Mouse (Mus musculus): ENCODE data around the gene Mapkapk3. TPM values are rescaled to one million over a fixed set of nuclear protein-coding genes. Genes with fewer than 3 reads are reported as not detected.

Mapkapk3 gene
- 2.0 and 2.4 TPM in 2 replicates for polyA plus RNA-seq (2015; fragmentation: Nextera tagmentation; extraction: Ambion mirVana)

- peak within 1 kb of the TSS; percentile 77 for H3K4me2 ChIP-seq
- no peaks in the 10 kb centered on the region for H3K36me3 ChIP-seq (ENCODE audit: poor library complexity, severe bottlenecking)
- H3K27me3 ChIP-seq = peaks cover 38% of the 10 kb centered on the region
- H3K9ac ChIP-seq = peak within 1 kb of the TSS; percentile 53
- no peak within 1 kb of the TSS for H3K27ac ChIP-seq
- no peaks in the 10 kb centered on the region for H3K9me3 ChIP-seq (replicated peaks)
- peak; percentile 71 for ATAC-seq
- peak within 1 kb of the TSS; percentile 41 for H3K4me3 ChIP-seq
- H3K4me1 ChIP-seq = peaks cover 13% of the 10 kb centered on the region
- WGBS = 3% methylated on average over 48 of the region's 49 CpGs
Measured at GRCm38 (mm10) chr9:107289211-107290076, at the start of gene Mapkapk3. Mapkapk3 (minus strand) TSS chr9:107289877.

GRCm38 (mm10) chr9:107338172-107338883 is 48.7 kb upstream of the Mapkapk3 start, which contains the start of gene Hemk1:
Hemk1 (minus strand) TSS chr9:107338350.
- 0 out of 2 replicates have a peak, but pooled peaks cover 5% of the 10 kb centered on the region for H3K36me3 ChIP-seq (ENCODE audit: poor library complexity, severe bottlenecking)
- ATAC-seq = peak; percentile 87
- H3K9me3 ChIP-seq (replicated peaks) = no peaks in the 10 kb centered on the region
- H3K4me1 ChIP-seq = peaks cover 31% of the 10 kb centered on the region
- H3K4me3 ChIP-seq = peak within 1 kb of the TSS; percentile 62
- 3% methylated on average over 30 of the region's 30 CpGs for WGBS
- peak within 1 kb of the TSS; percentile 81 for H3K9ac ChIP-seq
- peak within 1 kb of the TSS; percentile 87 for H3K4me2 ChIP-seq
- peak within 1 kb of the TSS; percentile 60 for H3K27ac ChIP-seq
- H3K27me3 ChIP-seq = peaks cover 14% of the 10 kb centered on the region

- H3K9me3 ChIP-seq (replicated peaks) = no peaks in the 10 kb centered on the region
- WGBS = 92% methylated on average over 6 of the region's 6 CpGs
- H3K36me3 ChIP-seq (ENCODE audit: poor library complexity, severe bottlenecking) = peaks cover 15% of the 10 kb centered on the region; the same call in 1 of the 2 replicates
- no peak overlapping the region for H3K4me2 ChIP-seq
- H3K27ac ChIP-seq = no peak overlapping the region
- no peak overlapping the region for H3K4me3 ChIP-seq
- H3K27me3 ChIP-seq = peaks cover 3% of the 10 kb centered on the region; the same call in 1 of the 2 replicates
- H3K9ac ChIP-seq = no peak overlapping the region
- H3K4me1 ChIP-seq = peaks cover 29% of the 10 kb centered on the region
- ATAC-seq = no peak
Measured at GRCm38 (mm10) chr9:107336386-107336785, 46.7 kb upstream of the Mapkapk3 start.

GRCm38 (mm10) chr9:107335909-107336308 is 46.2 kb upstream of the Mapkapk3 start:
- 16% methylated on average over 5 of the region's 5 CpGs for WGBS
- no peak for ATAC-seq
- no peak overlapping the region for H3K27ac ChIP-seq

DNA sequence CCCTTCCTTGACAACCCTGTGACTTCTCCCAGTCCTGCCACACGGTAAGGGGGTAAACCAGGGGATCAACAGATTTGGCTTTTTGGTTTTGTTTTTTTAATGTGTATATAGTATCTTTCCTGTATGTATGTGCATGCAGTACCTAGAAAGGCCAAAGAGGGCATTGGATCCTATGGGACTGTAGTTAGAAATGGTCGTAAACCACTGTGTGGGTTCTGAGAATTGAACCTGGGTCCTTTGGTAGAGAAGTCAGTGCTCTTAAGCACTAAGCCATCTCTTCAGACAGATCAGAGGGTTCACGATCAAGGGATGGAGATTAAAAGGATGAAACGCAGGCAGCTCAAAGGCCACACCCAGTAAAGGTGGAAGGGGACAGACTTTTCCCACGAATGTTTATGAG is 45.4 kb upstream of the Mapkapk3 start:
- WGBS = 92% methylated on average over 5 of the region's 5 CpGs

More at GRCm38 (mm10) chr9:107335909-107336308, 46.2 kb upstream of the Mapkapk3 start:
- Histone ChIP-seq H3K36me3 (ENCODE audit: poor library complexity, severe bottlenecking) (peaks cover 17% of the 10 kb centered on the region; the same call in 1 of the 2 replicates), H3K4me1 (peaks cover 24% of the 10 kb centered on the region), H3K4me3 (no peak overlapping the region), H3K9me3 (replicated peaks) (no peaks in the 10 kb centered on the region), H3K27me3 (no peaks in the 10 kb centered on the region), H3K4me2 (no peak overlapping the region), H3K9ac (no peak overlapping the region)

DNA sequence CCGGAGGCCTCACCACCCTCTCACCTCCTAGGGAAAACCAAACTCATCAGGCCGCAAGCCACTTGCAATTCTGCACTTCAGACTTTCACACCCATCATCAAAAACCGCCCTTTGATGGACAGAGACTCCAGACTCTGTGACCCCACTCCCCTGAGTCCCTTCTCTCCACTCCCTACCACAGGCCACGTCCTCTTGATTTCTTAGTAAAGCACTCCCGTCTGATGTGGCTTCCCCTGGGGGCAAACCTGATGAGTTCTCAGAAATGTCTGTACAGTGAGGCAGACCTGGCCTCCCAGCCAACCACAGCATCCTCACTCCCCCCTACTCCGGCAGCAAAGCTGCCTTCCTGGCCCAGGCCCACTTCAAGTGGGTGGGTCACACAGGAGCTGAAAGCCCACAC is 44.7 kb upstream of the Mapkapk3 start:
- WGBS = 87% methylated on average over 6 of the region's 6 CpGs
- Histone ChIP-seq H3K4me2 (no peak overlapping the region), H3K27me3 (no peaks in the 10 kb centered on the region), H3K36me3 (ENCODE audit: poor library complexity, severe bottlenecking) (peaks cover 17% of the 10 kb centered on the region; the same call in 1 of the 2 replicates), H3K9me3 (replicated peaks) (no peaks in the 10 kb centered on the region), H3K9ac (peak overlapping the region; percentile 10; the same call in 1 of the 2 replicates), H3K4me3 (no peak overlapping the region), H3K27ac (no peak overlapping the region), H3K4me1 (peaks cover 17% of the 10 kb centered on the region)
- ATAC-seq = no peak

More for the DNA sequence above, 45.4 kb upstream of the Mapkapk3 start:
- no peaks in the 10 kb centered on the region for H3K27me3 ChIP-seq
- ATAC-seq = no peak
- peaks cover 17% of the 10 kb centered on the region; the same call in 1 of the 2 replicates for H3K36me3 ChIP-seq (ENCODE audit: poor library complexity, severe bottlenecking)
- no peak overlapping the region for H3K27ac ChIP-seq
- no peaks in the 10 kb centered on the region for H3K9me3 ChIP-seq (replicated peaks)
- no peak overlapping the region for H3K4me3 ChIP-seq
- H3K4me2 ChIP-seq = no peak overlapping the region
- H3K9ac ChIP-seq = no peak overlapping the region
- H3K4me1 ChIP-seq = peaks cover 21% of the 10 kb centered on the region

DNA sequence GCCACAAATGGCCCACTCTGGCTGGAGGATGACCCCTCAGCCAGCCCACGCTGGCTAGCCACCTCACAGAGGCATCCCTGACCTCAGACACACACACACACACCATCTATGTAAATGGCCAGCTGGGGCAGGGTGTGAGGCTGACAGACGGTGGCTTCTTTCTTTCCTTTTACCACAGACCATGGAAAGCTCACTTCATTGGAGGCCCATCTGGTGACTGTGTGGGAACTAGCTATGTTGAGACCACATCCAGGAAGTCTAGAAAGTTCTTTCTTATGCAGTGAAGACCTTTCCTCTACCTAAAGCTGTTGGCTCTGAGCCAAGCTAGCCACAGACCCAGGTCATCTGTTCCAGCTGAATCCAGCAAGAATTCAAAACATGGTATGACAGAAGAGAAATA is 44.0 kb upstream of the Mapkapk3 start:
- ATAC-seq = no peak
- Histone ChIP-seq H3K27ac (no peak overlapping the region), H3K4me3 (no peak overlapping the region), H3K9ac (0 out of 2 replicates have a peak overlapping the region, but pooled peaks have one; percentile 10), H3K9me3 (replicated peaks) (no peaks in the 10 kb centered on the region), H3K4me2 (no peak overlapping the region), H3K36me3 (ENCODE audit: poor library complexity, severe bottlenecking) (peaks cover 17% of the 10 kb centered on the region; the same call in 1 of the 2 replicates), H3K27me3 (no peaks in the 10 kb centered on the region), H3K4me1 (peaks cover 11% of the 10 kb centered on the region)
- WGBS = 89% methylated on average over 2 of the region's 2 CpGs

- ATAC-seq = no peak
- Histone ChIP-seq H3K4me2 (no peak overlapping the region), H3K9me3 (replicated peaks) (no peaks in the 10 kb centered on the region), H3K9ac (no peak overlapping the region), H3K4me3 (no peak overlapping the region), H3K27me3 (no peaks in the 10 kb centered on the region), H3K36me3 (ENCODE audit: poor library complexity, severe bottlenecking) (peaks cover 24% of the 10 kb centered on the region), H3K27ac (no peak overlapping the region), H3K4me1 (no peaks in the 10 kb centered on the region)
- 79% methylated on average over 6 of the region's 6 CpGs for WGBS
Measured at GRCm38 (mm10) chr9:107330791-107331190, 41.1 kb upstream of the Mapkapk3 start.

- no peaks in the 10 kb centered on the region for H3K27me3 ChIP-seq
- 94% methylated on average over 16 of the region's 16 CpGs for WGBS
Measured at GRCm38 (mm10) chr9:107327879-107328620, 38.4 kb upstream of the Mapkapk3 start.

DNA sequence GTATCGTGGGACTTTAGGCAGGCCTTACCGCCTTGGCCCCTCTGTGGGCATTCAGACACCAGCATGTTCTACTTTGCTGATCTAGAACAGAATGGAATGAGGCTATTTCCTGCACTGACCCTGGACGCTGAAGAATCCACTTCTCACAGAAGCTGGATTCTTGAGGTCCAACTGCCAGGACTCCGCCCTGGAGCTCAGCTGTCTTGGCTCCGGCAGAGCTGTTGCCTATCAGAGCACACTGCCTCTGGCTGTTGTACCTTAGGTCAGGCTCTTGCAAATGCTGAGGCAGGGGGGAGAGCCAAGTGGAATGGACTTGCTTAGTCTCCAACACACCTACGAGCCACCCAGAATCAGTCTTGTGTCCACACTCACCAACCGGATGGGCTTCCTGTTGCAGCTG is 36.2 kb upstream of the Mapkapk3 start:
- no peaks in the 10 kb centered on the region for H3K27me3 ChIP-seq
- no peaks in the 10 kb centered on the region for H3K4me1 ChIP-seq
- no peaks in the 10 kb centered on the region for H3K9me3 ChIP-seq (replicated peaks)
- H3K36me3 ChIP-seq (ENCODE audit: poor library complexity, severe bottlenecking) = peaks cover 7% of the 10 kb centered on the region; the same call in 1 of the 2 replicates
- no peak overlapping the region for H3K27ac ChIP-seq
- H3K4me3 ChIP-seq = no peak overlapping the region
- no peak for ATAC-seq
- H3K9ac ChIP-seq = no peak overlapping the region
- 91% methylated on average over 7 of the region's 7 CpGs for WGBS
- no peak overlapping the region for H3K4me2 ChIP-seq

More at GRCm38 (mm10) chr9:107327879-107328620, 38.4 kb upstream of the Mapkapk3 start:
- Histone ChIP-seq H3K4me3 (no peak overlapping the region), H3K4me1 (no peaks in the 10 kb centered on the region), H3K4me2 (no peak overlapping the region), H3K9ac (no peak overlapping the region), H3K36me3 (ENCODE audit: poor library complexity, severe bottlenecking) (peaks cover 17% of the 10 kb centered on the region), H3K27ac (no peak overlapping the region), H3K9me3 (replicated peaks) (no peaks in the 10 kb centered on the region)
- no peak for ATAC-seq

DNA sequence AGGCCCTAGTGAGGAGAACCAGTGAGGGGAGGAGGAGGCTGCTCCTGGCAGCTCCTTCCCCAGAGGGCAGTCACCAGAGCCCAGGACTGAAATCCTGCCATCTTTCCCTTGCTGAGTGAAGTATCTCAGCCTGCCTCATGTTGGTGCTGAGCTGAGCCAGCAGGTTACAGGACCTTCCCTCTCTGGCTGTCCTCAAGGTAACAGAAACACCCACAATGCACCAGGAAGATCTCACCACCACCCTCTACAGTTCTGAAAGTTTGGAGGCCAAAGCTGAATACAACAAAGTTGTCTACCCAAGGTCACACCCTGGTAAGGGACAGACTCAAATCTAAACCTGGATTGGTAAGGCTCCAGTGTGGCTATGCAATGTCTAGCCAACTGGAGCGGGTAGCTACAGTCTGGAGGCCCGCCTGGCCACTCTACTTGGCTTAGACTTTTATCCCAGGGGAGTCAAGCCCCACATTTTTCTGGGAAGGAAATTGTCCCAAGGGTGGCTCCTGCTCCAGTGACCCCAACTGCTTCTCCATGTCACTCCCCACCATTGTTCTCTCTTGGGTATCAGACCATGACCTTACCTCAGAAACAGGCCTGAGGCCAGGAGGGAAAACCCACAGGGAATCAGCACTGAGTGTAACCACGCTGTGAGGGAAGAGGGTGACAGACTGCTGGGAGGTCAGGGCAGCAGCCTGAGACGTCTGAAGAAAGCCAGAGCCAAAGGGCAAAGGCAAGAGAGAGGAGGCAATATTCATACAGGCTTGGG is 35.3 kb upstream of the Mapkapk3 start:
- Histone ChIP-seq H3K9me3 (replicated peaks) (no peaks in the 10 kb centered on the region), H3K27ac (no peak overlapping the region), H3K36me3 (ENCODE audit: poor library complexity, severe bottlenecking) (peaks cover 7% of the 10 kb centered on the region; the same call in 1 of the 2 replicates), H3K4me2 (no peak overlapping the region), H3K4me3 (no peak overlapping the region), H3K9ac (no peak overlapping the region), H3K27me3 (no peaks in the 10 kb centered on the region), H3K4me1 (no peaks in the 10 kb centered on the region)
- WGBS = 65% methylated on average over 4 of the region's 4 CpGs
- ATAC-seq = no peak

All from forebrain, embryonic 13.5 days (tissue).